Mouse (Mus musculus) E14TG2a.4 (cell line): ENCODE results near the gene Majin.
A peak's percentile ranks its signal among the peaks of the same experiment; 100 is the strongest.

ENCODE experiments used
- H3K27me3 ChIP-seq: 2 replicates; pipeline ENCODE4 v1.6.1; 2014; ENCODE audit warnings: low read length, control low read depth; ENCODE audit not compliant: insufficient read depth
- H3K36me3 ChIP-seq: 2 replicates; pipeline ENCODE4 v1.6.1; 2014; ENCODE audit warnings: low read length, control low read depth; ENCODE audit not compliant: insufficient read depth
- H3K4me1 ChIP-seq: replicated peaks from 2 replicates; pipeline ENCODE4 v1.6.1; 2014; ENCODE audit warnings: low read depth, low read length, control low read depth
- H3K4me3 ChIP-seq: replicated peaks from 2 replicates; pipeline ENCODE4 v1.5.1; 2014; ENCODE audit warnings: mild to moderate bottlenecking, low read length
- H3K9me3 ChIP-seq: 2 replicates; pipeline ENCODE4 v1.6.1; 2014; ENCODE audit warnings: low read length, control low read depth
- CTCF ChIP-seq: conservative IDR thresholded peaks from 2 replicates; pipeline ENCODE4 v1.5.1; 2014; ENCODE audit warnings: low read length
- NANOG ChIP-seq: IDR thresholded peaks from 2 replicates; pipeline ENCODE4 v1.6.1; 2014; ENCODE audit warnings: borderline replicate concordance, low read length, mixed read lengths
- POU5F1 ChIP-seq: IDR thresholded peaks from 2 replicates; pipeline ENCODE4 v1.6.1; 2014; ENCODE audit warnings: low read length, borderline replicate concordance

The Majin gene

DNA sequence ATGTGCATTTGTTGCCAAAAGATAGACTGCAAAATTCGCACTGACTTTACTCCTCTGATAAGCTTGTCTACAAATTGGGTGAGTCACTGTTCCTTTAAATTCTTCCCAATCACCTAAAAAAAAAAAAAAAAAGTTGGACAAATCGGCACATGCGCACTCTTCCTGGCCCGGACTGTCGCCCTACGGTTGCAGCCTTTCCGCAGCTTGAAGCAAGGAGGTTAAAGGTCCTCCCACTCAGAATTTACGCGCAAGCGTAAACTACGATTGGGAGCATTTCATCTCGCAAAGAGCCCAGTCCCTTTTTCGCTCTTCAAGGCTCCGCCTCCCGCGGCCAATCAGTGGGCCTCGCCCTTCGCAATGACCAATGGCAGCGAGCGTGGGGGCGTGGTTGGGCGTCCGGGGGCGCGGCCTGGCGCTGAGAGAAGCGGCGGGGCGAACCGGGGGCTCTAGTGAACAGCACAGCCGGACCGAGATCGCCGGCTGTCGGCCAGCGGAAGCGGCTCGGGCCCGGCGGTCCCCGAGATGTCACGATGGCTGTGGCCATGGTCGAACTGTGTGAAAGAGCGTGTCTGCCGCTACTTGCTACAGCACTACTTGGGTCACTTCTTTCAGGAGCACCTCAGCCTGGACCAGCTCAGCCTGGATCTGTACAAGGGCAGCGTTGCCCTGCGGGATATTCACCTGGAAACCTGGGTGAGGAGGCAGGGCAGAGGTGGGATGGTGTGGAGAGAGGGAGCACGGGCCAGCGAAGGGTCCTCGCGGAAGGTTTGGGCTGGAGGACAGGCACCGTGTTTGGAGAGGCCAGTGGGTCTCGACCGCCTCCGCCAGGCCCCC, 57.3 kb downstream of the Majin start, which contains the start of gene Atg2a:
Gene Atg2a (plus strand): TSS at position 395 of the 834 bp plus-strand sequence.
- Histone ChIP-seq H3K27me3 (no peaks in the 10 kb centered on the region), H3K36me3 (peaks cover 35% of the 10 kb centered on the region), H3K4me3 (peak within 1 kb of the TSS; percentile 97), H3K4me1 (peaks cover 85% of the 10 kb centered on the region), H3K9me3 (no peaks in the 10 kb centered on the region)
- TF ChIP-seq CTCF: no peak
- no peak for TF ChIP-seq POU5F1
- TF ChIP-seq NANOG: no peak

- Histone ChIP-seq H3K4me1 (peaks cover 85% of the 10 kb centered on the region), H3K36me3 (peaks cover 43% of the 10 kb centered on the region), H3K27me3 (no peaks in the 10 kb centered on the region), H3K4me3 (peak overlapping the region; percentile 97), H3K9me3 (no peaks in the 10 kb centered on the region)
- TF ChIP-seq POU5F1 (no peak), NANOG (no peak), CTCF (no peak)
Measured at GRCm38 (mm10) chr19:6242281-6242680, 58.1 kb downstream of the Majin start.

DNA sequence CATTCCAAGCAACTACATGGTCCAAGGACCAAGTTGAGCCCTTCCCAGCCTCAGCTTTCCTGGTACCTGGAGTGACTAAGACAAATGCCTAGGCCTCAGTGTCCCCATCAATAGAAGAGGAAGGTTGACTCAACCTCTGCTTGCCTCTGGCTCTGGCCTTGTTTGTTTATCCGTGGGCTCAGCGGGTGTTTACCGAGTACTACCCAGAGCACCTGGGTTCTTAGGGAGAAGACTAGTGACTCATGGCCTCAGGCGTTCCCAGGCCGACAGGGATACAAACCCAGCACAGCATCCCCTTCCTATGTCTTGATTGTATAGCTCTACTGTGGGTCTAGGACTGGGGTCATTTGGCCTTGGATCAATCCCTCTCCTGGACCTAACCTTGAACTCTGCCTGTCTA, 59.0 kb downstream of the Majin start:
- TF ChIP-seq CTCF (no peak), POU5F1 (no peak), NANOG (no peak)
- H3K36me3 ChIP-seq: peaks cover 53% of the 10 kb centered on the region
- H3K4me3 ChIP-seq: peak overlapping the region; percentile 97
- H3K9me3 ChIP-seq: no peaks in the 10 kb centered on the region
- no peaks in the 10 kb centered on the region for H3K27me3 ChIP-seq
- peaks cover 87% of the 10 kb centered on the region for H3K4me1 ChIP-seq

- peaks cover 75% of the 10 kb centered on the region for H3K36me3 ChIP-seq
- TF ChIP-seq POU5F1: no peak
- no peak for TF ChIP-seq CTCF
- no peak for TF ChIP-seq NANOG
- H3K27me3 ChIP-seq: no peaks in the 10 kb centered on the region
- peaks cover 74% of the 10 kb centered on the region for H3K4me1 ChIP-seq
- H3K9me3 ChIP-seq: no peaks in the 10 kb centered on the region
- peak overlapping the region; percentile 46; the same call in 1 of the 2 replicates for H3K4me3 ChIP-seq
Measured at GRCm38 (mm10) chr19:6245806-6246205, 61.6 kb downstream of the Majin start.

GRCm38 (mm10) chr19:6247526-6248300, 63.5 kb downstream of the Majin start:
- Histone ChIP-seq H3K4me1 (peaks cover 76% of the 10 kb centered on the region), H3K4me3 (peak overlapping the region; percentile 58), H3K27me3 (no peaks in the 10 kb centered on the region), H3K9me3 (no peaks in the 10 kb centered on the region), H3K36me3 (peaks cover 94% of the 10 kb centered on the region)
- TF ChIP-seq POU5F1: no peak
- TF ChIP-seq CTCF: no peak
- no peak for TF ChIP-seq NANOG

- no peaks in the 10 kb centered on the region for H3K27me3 ChIP-seq
- no peak overlapping the region for H3K4me3 ChIP-seq
- no peaks in the 10 kb centered on the region for H3K9me3 ChIP-seq
- peaks cover 97% of the 10 kb centered on the region for H3K36me3 ChIP-seq
- peaks cover 37% of the 10 kb centered on the region for H3K4me1 ChIP-seq
- no peak for TF ChIP-seq CTCF
- TF ChIP-seq POU5F1: no peak
- no peak for TF ChIP-seq NANOG
Measured at GRCm38 (mm10) chr19:6253021-6253420, 68.8 kb downstream of the Majin start.

DNA sequence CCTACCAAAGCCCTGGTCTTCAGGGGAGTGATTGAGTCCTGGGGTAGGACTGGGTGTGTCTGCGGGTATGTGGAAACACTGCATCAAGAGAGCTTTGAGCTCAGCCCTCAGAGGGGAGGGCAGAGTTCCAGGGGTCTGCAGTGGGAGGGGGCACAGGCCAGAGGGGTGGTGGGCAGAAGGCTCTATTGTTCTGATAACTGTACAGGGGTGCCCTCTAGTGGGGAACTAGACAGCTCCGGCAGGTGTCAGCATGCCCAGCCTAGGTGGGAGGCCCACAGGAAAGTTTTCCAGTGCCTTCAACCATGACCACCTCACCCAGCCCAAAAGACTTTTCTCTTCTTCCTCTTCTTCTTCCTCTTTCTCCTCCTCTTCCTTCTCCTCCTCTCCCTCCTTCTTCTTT, 76.2 kb downstream of the Majin start:
- TF ChIP-seq POU5F1 (no peak), CTCF (peak; percentile 16; the same call in 1 of the 2 replicates)
- no peaks in the 10 kb centered on the region for H3K27me3 ChIP-seq
- H3K9me3 ChIP-seq: no peaks in the 10 kb centered on the region
- H3K4me3 ChIP-seq: no peak overlapping the region
- H3K4me1 ChIP-seq: peaks cover 50% of the 10 kb centered on the region
- H3K36me3 ChIP-seq: peaks cover 82% of the 10 kb centered on the region

DNA sequence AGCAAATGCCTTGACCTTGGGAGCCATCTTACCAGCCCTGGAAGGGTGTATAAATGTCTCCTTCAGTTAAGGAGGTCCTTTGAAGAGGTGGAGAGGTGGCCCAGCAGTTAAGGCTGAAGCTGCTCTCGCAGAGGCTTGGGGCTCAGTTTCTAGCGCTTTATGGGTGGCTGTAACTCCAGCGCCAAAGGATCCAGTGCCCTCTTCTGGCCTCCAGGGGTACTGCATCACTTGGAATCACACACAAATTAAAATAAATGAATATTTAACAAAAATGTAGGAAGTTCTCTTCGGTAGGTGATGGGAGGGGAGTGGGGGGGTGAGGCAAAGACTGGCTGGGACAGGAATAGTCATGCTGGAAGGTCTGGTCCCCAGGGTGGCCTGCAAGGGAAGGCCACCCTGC, 76.8 kb downstream of the Majin start:
- H3K4me3 ChIP-seq: no peak overlapping the region
- H3K9me3 ChIP-seq: no peaks in the 10 kb centered on the region
- peaks cover 77% of the 10 kb centered on the region for H3K36me3 ChIP-seq
- H3K27me3 ChIP-seq: no peaks in the 10 kb centered on the region
- no peak for TF ChIP-seq POU5F1
- TF ChIP-seq CTCF: peak; percentile 72
- TF ChIP-seq NANOG: no peak
- H3K4me1 ChIP-seq: peaks cover 54% of the 10 kb centered on the region
